Mouse (Mus musculus) kidney, embryonic 15.5 days (tissue): ENCODE data around the gene Rapgef5. TPM values are rescaled to one million over a fixed set of nuclear protein-coding genes. Genes with fewer than 3 reads are reported as not detected.

Source experiments
- ATAC-seq: fragments of 200-750 bp; cut with Nextera tagmentation; replicated peaks from 2 replicates; pipeline ENCODE4 v1.8.0; 2017; ENCODE audit warnings: moderate TSS enrichment; ENCODE audit not compliant: low FRiP score
- H3K27ac ChIP-seq: fragments of 300-500 bp; sonication (generic); 2 replicates; pipeline ENCODE4 v1.5.1; 2015; ENCODE audit warnings: mild to moderate bottlenecking, inconsistent platforms
- H3K27me3 ChIP-seq: fragments of 300-500 bp; sonication (generic); 2 replicates; pipeline ENCODE4 v1.6.1; 2015; ENCODE audit warnings: inconsistent platforms
- H3K36me3 ChIP-seq: fragments of 300-500 bp; sonication (generic); 2 replicates; pipeline ENCODE4 v1.6.1; 2015; ENCODE audit warnings: inconsistent platforms
- H3K4me1 ChIP-seq: fragments of 300-500 bp; sonication (generic); 2 replicates; pipeline ENCODE4 v1.6.1; 2015; ENCODE audit warnings: inconsistent platforms
- H3K4me2 ChIP-seq: fragments of 300-500 bp; sonication (generic); 2 replicates; pipeline ENCODE4 v1.6.1; 2015; ENCODE audit warnings: moderate library complexity, mild to moderate bottlenecking, inconsistent platforms
- H3K4me3 ChIP-seq: fragments of 300-500 bp; sonication (generic); replicated peaks from 2 replicates; pipeline ENCODE4 v1.5.1; 2015; ENCODE audit warnings: mild to moderate bottlenecking, inconsistent platforms
- H3K9ac ChIP-seq: fragments of 300-500 bp; sonication (generic); 2 replicates; pipeline ENCODE4 v1.6.1; 2015; ENCODE audit warnings: mild to moderate bottlenecking, inconsistent platforms
- H3K9me3 ChIP-seq: fragments of 300-500 bp; sonication (generic); replicated peaks from 2 replicates; pipeline ENCODE4 v1.6.1; 2016; ENCODE audit warnings: inconsistent platforms
- WGBS: fragments of 180-500 bp; shearing (Covaris S2); methylation state at CpG from one replicate; pipeline ENCODE4 v1.1.7; 2015; ENCODE audit warnings: mixed read lengths; 5-methylcytosine and 5-hydroxymethylcytosine counted together
- polyA plus RNA-seq: library from polyadenylated mRNA; unstranded; fragments of >200 nt; fragmentation: Nextera tagmentation; extraction: Ambion mirVana; gene quantifications from 2 replicates; pipeline ENCODE4 v1.2.1, GENCODE M21; 2015

Rapgef5 gene
- 14.2 and 15.1 TPM in 2 replicates for polyA plus RNA-seq

DNA sequence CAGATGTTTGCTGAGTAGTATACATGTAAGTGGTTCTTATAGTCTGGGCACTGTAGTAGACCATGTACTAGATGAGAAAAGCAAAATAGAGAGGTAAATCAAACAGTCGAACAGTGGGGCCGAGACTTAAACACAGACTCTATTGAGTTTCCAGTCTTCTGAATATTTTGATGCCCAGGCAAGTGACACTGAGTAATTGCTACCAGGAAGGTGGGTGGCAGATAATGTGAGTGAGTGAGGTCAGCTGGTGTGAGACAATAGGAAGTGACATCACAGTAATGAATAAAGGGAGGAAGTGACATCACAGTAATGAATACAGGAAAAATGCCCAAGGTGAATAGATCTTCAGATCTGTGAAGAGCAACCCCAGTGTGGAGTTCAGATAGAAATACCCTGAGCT, at the start of gene Rapgef5:
Gene Rapgef5, plus strand, starts transcription at position 301 of the 400 bp plus-strand sequence.
- no peak within 1 kb of the TSS for H3K4me3 ChIP-seq
- peaks cover 5% of the 10 kb centered on the region; the same call in 1 of the 2 replicates for H3K4me1 ChIP-seq
- no peak within 1 kb of the TSS for H3K4me2 ChIP-seq
- no peaks in the 10 kb centered on the region for H3K9me3 ChIP-seq
- no peaks in the 10 kb centered on the region for H3K36me3 ChIP-seq
- no peak within 1 kb of the TSS for H3K9ac ChIP-seq
- WGBS: 85% methylated on average over 2 of the region's 2 CpGs
- no peak within 1 kb of the TSS for H3K27ac ChIP-seq
- no peak for ATAC-seq
- H3K27me3 ChIP-seq: peaks cover 3% of the 10 kb centered on the region; the same call in 1 of the 2 replicates

DNA sequence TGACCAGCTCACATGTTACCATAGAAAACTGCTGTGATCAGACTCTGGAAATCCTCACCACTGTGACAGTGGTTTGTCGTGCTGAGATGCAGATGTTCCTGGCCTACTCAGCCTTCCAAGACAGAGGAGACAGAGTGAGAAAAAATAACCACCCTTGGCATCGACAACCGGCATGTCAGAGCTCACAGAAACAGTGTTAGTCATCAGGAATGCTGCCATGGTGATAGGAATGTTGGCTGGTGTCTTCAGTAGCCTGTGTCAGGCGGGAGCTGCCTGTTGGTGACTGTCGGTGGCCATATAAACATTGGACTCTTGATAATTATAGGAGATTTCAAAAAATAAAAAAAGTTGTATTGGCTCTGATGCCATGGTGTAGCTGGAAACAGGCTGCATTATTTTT, 48.0 kb upstream of the Rapgef5 start:
- no peak overlapping the region for H3K4me3 ChIP-seq
- H3K9me3 ChIP-seq: no peaks in the 10 kb centered on the region
- no peak overlapping the region for H3K9ac ChIP-seq
- H3K27me3 ChIP-seq: no peaks in the 10 kb centered on the region
- H3K4me1 ChIP-seq: no peaks in the 10 kb centered on the region
- no peak overlapping the region for H3K4me2 ChIP-seq
- WGBS: 70% methylated on average over 5 of the region's 5 CpGs
- no peaks in the 10 kb centered on the region for H3K36me3 ChIP-seq
- no peak for ATAC-seq
- H3K27ac ChIP-seq: no peak overlapping the region

DNA sequence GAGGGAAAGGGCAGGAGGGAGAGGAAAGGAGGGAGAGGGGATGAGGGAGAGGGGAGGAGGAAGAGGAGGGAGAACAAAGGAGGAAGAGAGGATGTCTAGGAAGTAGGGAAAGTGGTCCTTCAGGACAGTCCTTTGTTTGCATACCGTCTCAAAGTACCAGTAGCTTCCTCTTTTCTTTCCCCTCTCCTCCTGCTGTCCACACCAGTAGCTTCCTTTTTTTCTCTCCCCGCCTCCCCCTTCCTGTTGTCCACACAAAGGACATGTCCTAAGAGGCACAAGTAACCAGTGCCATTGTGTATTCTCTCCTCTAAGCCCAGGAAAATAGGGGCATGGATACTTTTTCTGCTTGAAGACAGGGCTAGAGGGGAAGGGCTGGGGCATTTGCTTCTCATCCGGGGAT, 37.3 kb upstream of the Rapgef5 start:
- peak overlapping the region; percentile 51; the same call in 1 of the 2 replicates for H3K27ac ChIP-seq
- H3K4me2 ChIP-seq: no peak overlapping the region
- 55% methylated on average over 3 of the region's 3 CpGs for WGBS
- ATAC-seq: no peak
- H3K27me3 ChIP-seq: no peaks in the 10 kb centered on the region
- no peak overlapping the region for H3K9ac ChIP-seq
- no peaks in the 10 kb centered on the region for H3K9me3 ChIP-seq
- no peak overlapping the region for H3K4me3 ChIP-seq
- H3K4me1 ChIP-seq: peaks cover 9% of the 10 kb centered on the region
- H3K36me3 ChIP-seq: no peaks in the 10 kb centered on the region

DNA sequence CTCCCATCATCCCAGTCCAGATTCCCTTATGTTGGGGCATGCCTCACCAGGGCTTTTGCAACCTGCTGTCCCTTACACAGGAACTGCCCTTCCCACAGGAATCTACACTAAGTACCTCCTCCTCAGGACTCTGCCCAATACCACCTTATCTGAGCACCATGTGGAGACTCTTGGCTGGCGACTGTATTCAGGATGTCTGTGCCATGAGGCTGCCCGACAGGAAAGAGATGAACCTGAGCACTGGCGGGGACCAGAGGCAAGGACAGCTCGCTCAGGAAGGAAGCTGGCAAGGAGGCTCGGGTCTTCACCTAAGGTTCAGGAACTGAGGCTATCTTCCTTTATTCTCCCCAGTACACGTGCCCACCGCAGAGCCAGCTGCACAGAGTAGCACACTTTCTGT, 36.6 kb upstream of the Rapgef5 start:
- Histone ChIP-seq H3K4me3 (no peak overlapping the region), H3K27ac (peak overlapping the region; percentile 51; the same call in 1 of the 2 replicates)
- ATAC-seq: peak; percentile 25; the same call in 1 of the 2 replicates

DNA sequence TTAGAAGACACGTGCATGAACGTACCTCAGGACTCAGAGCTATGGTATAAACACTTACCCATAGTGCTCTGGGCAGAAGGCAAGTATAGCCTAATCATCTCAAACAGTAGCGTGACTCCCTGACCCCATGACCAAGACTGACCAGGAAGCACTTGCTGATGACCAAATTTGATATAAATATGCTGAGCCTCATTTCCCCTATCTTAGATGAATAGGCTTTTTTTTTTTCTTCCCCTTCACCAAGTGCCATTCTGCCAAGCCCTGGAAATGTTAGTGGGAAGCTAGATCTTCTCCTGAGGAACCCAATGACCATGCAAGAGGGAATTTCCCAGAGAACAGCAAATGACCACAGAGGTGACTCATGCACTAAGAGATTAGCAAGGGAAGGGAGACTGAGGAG, 35.3 kb upstream of the Rapgef5 start:
- no peak overlapping the region for H3K27ac ChIP-seq
- no peak overlapping the region for H3K4me3 ChIP-seq
- 74% methylated on average over 3 of the region's 3 CpGs for WGBS
- peaks cover 13% of the 10 kb centered on the region for H3K4me1 ChIP-seq
- no peaks in the 10 kb centered on the region for H3K9me3 ChIP-seq
- no peak overlapping the region for H3K4me2 ChIP-seq
- H3K27me3 ChIP-seq: no peaks in the 10 kb centered on the region
- no peak overlapping the region for H3K9ac ChIP-seq
- H3K36me3 ChIP-seq: no peaks in the 10 kb centered on the region
- ATAC-seq: no peak

More for the DNA sequence above, 36.6 kb upstream of the Rapgef5 start:
- Histone ChIP-seq H3K36me3 (no peaks in the 10 kb centered on the region), H3K4me1 (peaks cover 9% of the 10 kb centered on the region), H3K4me2 (no peak overlapping the region), H3K27me3 (no peaks in the 10 kb centered on the region), H3K9ac (no peak overlapping the region), H3K9me3 (no peaks in the 10 kb centered on the region)
- 59% methylated on average over 7 of the region's 7 CpGs for WGBS

DNA sequence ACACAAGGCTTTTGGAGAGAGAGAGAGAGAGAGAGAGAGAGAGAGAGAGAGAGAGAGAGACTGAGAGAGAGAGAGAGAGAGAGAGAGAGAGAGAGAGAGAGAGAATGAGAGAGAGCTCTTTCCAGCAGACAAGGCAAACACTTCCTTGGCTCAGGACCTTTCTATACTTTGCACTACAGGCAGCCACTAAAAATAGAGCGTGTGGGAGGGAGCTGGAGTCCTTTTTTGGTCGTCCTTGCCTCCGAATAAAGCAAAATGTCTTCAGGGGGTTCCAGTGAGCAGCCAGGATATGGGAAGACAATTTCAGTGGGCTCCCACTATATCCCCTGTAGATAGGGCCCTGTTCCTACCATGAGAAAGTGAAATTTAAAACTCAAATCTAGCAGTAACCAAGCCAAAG, 33.6 kb upstream of the Rapgef5 start:
- Histone ChIP-seq H3K36me3 (no peaks in the 10 kb centered on the region), H3K9ac (no peak overlapping the region), H3K27ac (no peak overlapping the region), H3K27me3 (no peaks in the 10 kb centered on the region), H3K9me3 (no peaks in the 10 kb centered on the region), H3K4me2 (no peak overlapping the region), H3K4me1 (peaks cover 25% of the 10 kb centered on the region), H3K4me3 (no peak overlapping the region)
- no peak for ATAC-seq
- WGBS: 23% methylated on average over 3 of the region's 3 CpGs

DNA sequence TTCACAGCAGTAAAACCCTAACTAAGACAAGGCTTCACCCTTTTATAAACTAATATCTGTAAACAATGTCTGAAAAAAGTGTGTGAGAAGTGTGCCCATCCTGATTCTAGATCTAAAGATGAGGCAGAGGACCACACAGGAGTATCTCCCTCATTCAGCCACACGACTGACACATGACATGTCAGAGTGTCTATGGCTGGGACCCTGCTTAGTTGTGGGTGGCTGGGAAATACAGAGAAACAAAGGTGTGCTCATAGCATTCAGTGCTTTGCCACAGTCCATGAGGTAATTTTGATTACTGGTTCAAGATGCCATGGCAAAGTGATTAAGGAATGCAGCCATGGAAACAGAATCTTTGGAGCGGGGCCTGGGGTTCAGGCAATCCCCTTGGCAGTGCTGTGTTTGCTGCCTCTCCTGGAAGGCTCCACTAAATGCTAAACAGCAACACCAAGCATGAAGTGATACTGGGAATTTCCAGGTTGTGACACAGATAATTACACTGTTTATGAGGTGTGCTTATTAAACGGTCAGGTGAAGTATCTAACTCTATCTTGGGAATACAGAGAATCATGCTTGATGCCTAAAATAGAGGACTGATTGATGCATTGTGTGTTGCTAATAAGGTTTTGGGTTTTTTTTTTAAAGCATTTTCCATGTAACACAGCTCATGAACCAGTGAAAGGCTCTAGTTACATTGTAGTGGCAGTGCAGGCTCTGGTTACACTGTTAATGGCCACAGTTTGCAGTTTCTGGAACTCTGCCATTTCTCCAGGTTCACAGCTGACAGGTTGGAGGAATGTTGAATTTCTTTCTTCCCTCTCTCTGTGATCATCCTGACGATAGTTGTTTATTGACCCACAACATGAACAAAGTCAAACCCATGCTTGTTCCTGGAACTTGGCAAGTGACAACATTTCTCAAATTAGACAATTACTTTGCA, 29.9 kb upstream of the Rapgef5 start:
- Histone ChIP-seq H3K4me2 (no peak overlapping the region), H3K9ac (no peak overlapping the region), H3K9me3 (no peaks in the 10 kb centered on the region), H3K4me3 (no peak overlapping the region), H3K27ac (peak overlapping the region; percentile 80), H3K27me3 (no peaks in the 10 kb centered on the region), H3K36me3 (no peaks in the 10 kb centered on the region), H3K4me1 (peaks cover 24% of the 10 kb centered on the region)
- 44% methylated on average over 4 of the region's 4 CpGs for WGBS
- peak; percentile 80 for ATAC-seq

DNA sequence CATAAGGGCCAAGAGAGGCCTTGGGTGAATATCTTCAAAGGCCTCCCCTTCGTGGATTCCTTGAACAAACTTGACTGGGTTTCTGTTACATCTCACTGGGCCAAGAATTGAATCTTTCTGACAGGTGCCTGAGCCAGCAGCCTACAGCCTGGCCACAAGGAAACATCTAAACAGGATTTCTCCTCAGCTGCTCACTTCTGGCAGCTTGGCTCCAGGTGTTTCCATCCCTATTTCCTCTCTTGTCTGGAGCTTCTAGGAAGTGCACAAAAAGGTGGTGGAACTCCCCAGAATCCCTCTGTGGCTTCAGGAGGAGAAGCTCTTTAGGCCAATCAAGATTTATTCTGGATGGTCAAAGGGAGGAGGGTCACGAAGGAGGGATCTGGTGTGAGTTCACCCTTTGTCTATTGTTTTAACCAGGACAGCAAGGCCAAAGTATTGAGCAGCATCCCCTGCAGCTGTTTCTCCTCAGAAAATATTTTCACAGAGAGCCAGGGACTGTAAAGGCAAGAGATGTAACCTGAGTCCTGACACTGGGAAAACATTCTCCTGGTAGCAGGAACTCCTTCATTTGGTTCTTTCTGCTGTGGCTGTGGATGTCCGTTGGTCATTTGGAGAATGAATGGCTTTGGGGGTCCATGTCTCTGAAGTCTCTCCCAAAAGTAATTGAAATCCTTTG, 19.6 kb upstream of the Rapgef5 start:
- 24% methylated on average over 3 of the region's 3 CpGs for WGBS
- no peak overlapping the region for H3K9ac ChIP-seq
- H3K4me1 ChIP-seq: peaks cover 17% of the 10 kb centered on the region
- ATAC-seq: peak; percentile 63
- H3K27me3 ChIP-seq: no peaks in the 10 kb centered on the region
- no peaks in the 10 kb centered on the region for H3K9me3 ChIP-seq
- H3K4me3 ChIP-seq: no peak overlapping the region
- H3K27ac ChIP-seq: 0 out of 2 replicates have a peak overlapping the region, but pooled peaks have one; percentile 22
- H3K36me3 ChIP-seq: no peaks in the 10 kb centered on the region
- no peak overlapping the region for H3K4me2 ChIP-seq

DNA sequence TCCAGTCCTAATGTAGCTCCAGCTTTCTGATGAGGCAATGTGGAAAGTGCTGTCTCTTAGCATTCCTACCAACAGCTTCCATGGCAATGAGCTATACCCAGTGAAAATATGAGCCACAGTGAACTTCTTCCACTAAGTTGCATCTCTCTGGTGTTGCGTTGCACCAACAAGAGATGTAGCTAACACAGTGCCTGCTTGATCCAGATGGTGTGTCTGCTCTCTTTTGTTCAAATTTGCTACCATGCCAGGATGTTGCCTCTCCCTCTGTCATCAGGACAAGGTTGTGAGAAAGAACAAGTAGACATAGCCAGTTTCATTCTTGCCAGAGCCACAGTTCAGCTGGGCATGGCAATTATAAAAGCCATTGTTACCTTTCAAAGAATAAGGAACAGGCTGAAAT, 18.9 kb upstream of the Rapgef5 start:
- 89% methylated on average over 1 of the region's 1 CpGs for WGBS
- Histone ChIP-seq H3K4me1 (peaks cover 17% of the 10 kb centered on the region), H3K4me2 (no peak overlapping the region), H3K27ac (0 out of 2 replicates have a peak overlapping the region, but pooled peaks have one; percentile 22), H3K9me3 (no peaks in the 10 kb centered on the region), H3K36me3 (no peaks in the 10 kb centered on the region), H3K4me3 (no peak overlapping the region), H3K9ac (no peak overlapping the region), H3K27me3 (no peaks in the 10 kb centered on the region)
- no peak for ATAC-seq

DNA sequence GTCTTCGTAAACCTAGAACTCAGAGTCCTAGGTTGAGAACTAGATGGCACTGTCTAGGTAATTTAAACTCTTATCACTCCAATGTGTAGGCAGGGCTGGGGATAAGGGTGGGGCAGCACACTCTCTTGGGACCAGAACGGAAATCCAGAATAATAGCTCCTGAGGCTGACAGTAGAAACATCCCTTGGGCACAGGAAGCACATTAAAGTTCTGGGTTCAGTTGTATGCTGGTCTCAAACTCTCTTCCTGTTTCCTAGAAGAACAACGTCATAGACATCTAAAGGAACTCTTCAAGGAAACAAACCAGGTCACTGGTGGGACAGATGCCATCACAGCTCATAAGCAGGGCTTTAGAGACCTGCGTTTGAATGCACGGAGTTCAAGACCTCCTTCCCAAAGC, 17.0 kb upstream of the Rapgef5 start:
- Histone ChIP-seq H3K27ac (no peak overlapping the region), H3K27me3 (no peaks in the 10 kb centered on the region), H3K4me1 (peaks cover 17% of the 10 kb centered on the region), H3K9ac (no peak overlapping the region), H3K9me3 (no peaks in the 10 kb centered on the region), H3K36me3 (no peaks in the 10 kb centered on the region), H3K4me3 (no peak overlapping the region), H3K4me2 (no peak overlapping the region)
- ATAC-seq: no peak
- whole genome bisulfite sequencing: 78% methylated on average over 5 of the region's 5 CpGs

DNA sequence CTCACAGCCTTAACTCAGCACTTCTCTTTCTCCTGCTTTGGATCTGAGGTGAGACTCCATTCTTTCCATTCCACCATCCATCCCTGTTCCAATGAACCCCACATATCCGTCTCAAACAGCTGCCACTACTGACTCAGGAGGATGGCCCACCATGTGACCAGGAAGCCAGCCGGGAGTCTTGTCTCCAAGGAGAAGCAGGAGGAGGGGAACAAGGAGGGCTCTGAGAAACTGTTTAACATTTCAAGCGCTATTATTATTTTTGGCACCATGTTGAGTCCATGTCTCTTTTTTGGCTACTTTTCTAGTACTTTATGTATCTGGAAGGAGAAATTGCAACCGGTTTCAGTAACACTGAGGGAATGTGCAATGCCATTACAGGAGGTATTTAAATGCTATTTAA, 15.1 kb upstream of the Rapgef5 start:
- H3K27ac ChIP-seq: 0 out of 2 replicates have a peak overlapping the region, but pooled peaks have one; percentile 37
- H3K9ac ChIP-seq: no peak overlapping the region
- WGBS: 62% methylated on average over 4 of the region's 4 CpGs
- H3K4me3 ChIP-seq: no peak overlapping the region
- no peaks in the 10 kb centered on the region for H3K9me3 ChIP-seq
- no peaks in the 10 kb centered on the region for H3K36me3 ChIP-seq
- no peak overlapping the region for H3K4me2 ChIP-seq
- peaks cover 17% of the 10 kb centered on the region for H3K4me1 ChIP-seq
- H3K27me3 ChIP-seq: no peaks in the 10 kb centered on the region
- peak; percentile 68 for ATAC-seq

DNA sequence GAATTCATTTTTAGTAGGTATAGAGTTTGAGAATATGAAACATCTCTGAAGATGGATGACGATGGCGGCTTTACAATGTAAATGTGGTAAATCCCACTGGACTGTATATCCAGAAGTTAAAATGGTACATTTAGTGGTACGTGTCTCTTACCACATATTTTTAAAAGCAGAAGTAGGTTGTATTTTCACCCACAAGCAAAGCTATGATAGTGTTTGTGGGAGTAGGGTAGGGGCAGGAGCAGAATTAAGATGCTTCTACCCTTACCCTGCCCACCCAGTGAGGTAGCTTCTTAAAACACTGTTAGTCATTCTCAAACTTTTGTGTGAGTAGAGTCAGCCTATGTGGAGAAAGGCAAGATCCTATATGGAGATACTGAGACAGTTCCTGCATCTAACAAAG, 13.4 kb upstream of the Rapgef5 start:
- no peaks in the 10 kb centered on the region for H3K36me3 ChIP-seq
- 94% methylated on average over 3 of the region's 3 CpGs for WGBS
- H3K4me2 ChIP-seq: no peak overlapping the region
- no peak overlapping the region for H3K4me3 ChIP-seq
- no peak overlapping the region for H3K27ac ChIP-seq
- no peaks in the 10 kb centered on the region for H3K9me3 ChIP-seq
- no peak for ATAC-seq
- H3K4me1 ChIP-seq: peaks cover 6% of the 10 kb centered on the region; the same call in 1 of the 2 replicates
- no peak overlapping the region for H3K9ac ChIP-seq
- no peaks in the 10 kb centered on the region for H3K27me3 ChIP-seq
